Mouse (Mus musculus) G1E (cell line): ENCODE measurements at regions not wholly inside any gene's neighbourhood (a gene's known extent, or its start where the extent isn't known, plus 50 kb on each side); places are given as distances from the start of the nearest gene placed in this dataset.

Experiments
- CTCF ChIP-seq: IDR thresholded peaks from 2 replicates; pipeline ENCODE4 v1.5.1; 2012; ENCODE audit warnings: low read depth, low read length, inconsistent platforms, mixed read lengths
- GATA1 ChIP-seq: IDR thresholded peaks from 2 replicates; pipeline ENCODE4 v1.6.1; 2012; ENCODE audit warnings: borderline replicate concordance, low read length, inconsistent platforms, mixed read lengths
- POLR2AphosphoS5 ChIP-seq: IDR thresholded peaks from 2 replicates; pipeline ENCODE4 v1.6.1; 2012; ENCODE audit warnings: low read depth, low read length, inconsistent platforms; ENCODE audit not compliant: insufficient replicate concordance
- TAL1 ChIP-seq: conservative IDR thresholded peaks from 2 replicates; pipeline ENCODE4 v1.6.1; 2012; ENCODE audit warnings: low read depth, low read length, inconsistent platforms, mixed read lengths

GRCm38 (mm10) chr4:52152565-52153164 lies 286.4 kb upstream of the Smc2 start:
- TF ChIP-seq CTCF (no peak), POLR2AphosphoS5 (no peak), GATA1 (no peak), TAL1 (no peak)
